Mouse (Mus musculus): ENCODE results near the gene Kcng1. TPM values are rescaled to one million over a fixed set of nuclear protein-coding genes. Genes with fewer than 3 reads are reported as not detected.

Kcng1 gene
- polyA plus RNA-seq, 1 experiment: not detected

DNA sequence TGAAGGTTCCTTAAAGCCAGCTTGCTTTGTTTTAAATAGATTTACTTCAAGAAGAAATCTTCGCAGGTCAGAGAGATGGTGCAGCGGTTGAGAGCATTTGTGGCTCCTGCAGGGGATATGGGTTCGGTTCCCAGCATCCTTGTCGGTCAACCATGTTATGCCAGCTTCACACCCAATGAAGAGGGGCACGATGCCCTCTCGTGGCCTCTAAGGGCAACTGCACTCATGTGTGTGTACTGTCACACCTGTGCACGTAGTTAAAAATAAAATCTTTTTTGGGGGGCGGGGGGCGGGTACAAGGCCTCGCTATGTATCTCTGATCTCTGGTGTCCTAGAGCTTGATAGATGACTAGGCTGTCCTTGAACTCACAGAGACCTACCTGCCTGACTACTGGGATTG is 15.0 kb upstream of the Kcng1 start:
- Histone ChIP-seq H3K4me3 (ENCODE audit: insufficient read depth, low read length) (no peak overlapping the region), H3K27ac (ENCODE audit: insufficient read depth, low read depth, low read length) (no peak overlapping the region), H3K4me1 (ENCODE audit: control insufficient read depth, insufficient read depth, low read length) (no peaks in the 10 kb centered on the region)
- TF ChIP-seq CTCF (IDR thresholded peaks at IDR 0.05; ENCODE audit: low read depth, low read length) (no peak), POLR2A (IDR thresholded peaks at IDR 0.05; ENCODE audit: borderline replicate concordance, low read depth, low read length) (no peak)

DNA sequence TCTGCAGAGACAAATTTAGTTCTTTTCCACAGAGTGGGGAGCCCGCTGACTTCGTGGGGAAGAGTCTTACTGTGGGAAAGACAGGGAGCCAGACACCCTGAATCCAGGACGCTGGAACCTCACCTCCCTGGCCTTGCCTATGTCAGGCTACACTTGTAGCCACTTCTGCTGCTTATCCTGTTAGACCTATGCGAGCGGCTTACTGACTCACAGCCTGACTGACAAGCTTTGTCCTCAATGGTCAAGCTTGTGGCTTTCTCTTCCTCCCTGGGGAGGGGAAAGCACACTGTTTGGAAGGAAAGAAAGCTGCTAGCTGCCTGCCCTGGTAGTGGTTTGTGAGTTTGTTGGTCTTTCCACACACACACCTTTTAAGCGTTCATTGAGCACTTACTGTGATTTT is 11.0 kb upstream of the Kcng1 start:
- Histone ChIP-seq H3K27ac (ENCODE audit: insufficient read depth, low read depth, low read length) (no peak overlapping the region), H3K4me3 (ENCODE audit: insufficient read depth, low read length) (no peak overlapping the region), H3K4me1 (ENCODE audit: control insufficient read depth, insufficient read depth, low read length) (no peaks in the 10 kb centered on the region)
- TF ChIP-seq CTCF (IDR thresholded peaks at IDR 0.05; ENCODE audit: low read depth, low read length) (no peak), POLR2A (IDR thresholded peaks at IDR 0.05; ENCODE audit: borderline replicate concordance, low read depth, low read length) (no peak)

DNA sequence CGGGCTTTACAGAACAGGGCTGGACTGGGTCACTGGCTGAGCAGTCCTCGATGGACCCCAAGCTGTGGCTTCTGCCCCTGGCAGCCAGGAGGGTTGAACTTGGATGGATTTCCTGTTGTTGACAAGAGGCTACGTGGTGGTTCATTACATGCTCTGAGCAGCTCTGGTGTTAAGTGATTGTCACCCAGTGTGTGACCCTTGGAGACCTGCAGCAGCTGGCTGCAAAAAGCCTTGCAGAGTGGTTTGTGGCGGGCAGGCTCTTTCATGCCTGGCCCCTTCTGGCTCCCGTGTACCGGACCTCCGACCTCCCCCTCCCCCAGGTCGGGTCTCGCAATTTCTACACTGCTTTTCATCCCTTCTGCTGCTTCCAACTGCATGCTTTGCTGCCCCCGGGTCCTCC is 10.5 kb upstream of the Kcng1 start:
- H3K4me1 ChIP-seq (ENCODE audit: control insufficient read depth, insufficient read depth, low read length): no peaks in the 10 kb centered on the region
- no peak overlapping the region for H3K27ac ChIP-seq (ENCODE audit: insufficient read depth, low read depth, low read length)
- TF ChIP-seq CTCF (IDR thresholded peaks at IDR 0.05; ENCODE audit: low read depth, low read length): no peak
- no peak for TF ChIP-seq POLR2A (IDR thresholded peaks at IDR 0.05; ENCODE audit: borderline replicate concordance, low read depth, low read length)
- no peak overlapping the region for H3K4me3 ChIP-seq (ENCODE audit: insufficient read depth, low read length)

DNA sequence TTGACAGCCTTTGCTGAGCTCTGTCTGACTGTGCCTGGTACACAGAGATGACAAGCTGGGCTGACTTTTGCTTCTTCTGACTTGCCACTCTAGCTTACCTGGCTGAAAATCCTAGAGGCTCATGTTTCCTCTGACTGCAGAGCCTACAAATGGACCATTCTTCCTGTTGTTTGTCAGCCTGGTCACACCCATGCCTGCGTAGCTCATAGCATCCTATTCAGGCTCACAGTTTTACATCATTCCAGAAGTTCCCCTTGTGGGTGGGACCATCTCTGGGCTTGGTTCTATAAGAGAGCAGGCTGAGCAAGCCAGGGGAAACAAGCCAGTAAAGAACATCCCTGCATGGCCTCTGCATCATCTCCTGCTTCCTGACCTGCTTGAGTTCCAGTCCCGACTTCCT is 8.3 kb upstream of the Kcng1 start:
- TF ChIP-seq CTCF (IDR thresholded peaks at IDR 0.05; ENCODE audit: low read depth, low read length) (no peak), POLR2A (IDR thresholded peaks at IDR 0.05; ENCODE audit: borderline replicate concordance, low read depth, low read length) (no peak)
- H3K4me3 ChIP-seq (ENCODE audit: insufficient read depth, low read length): no peak overlapping the region
- H3K4me1 ChIP-seq (ENCODE audit: control insufficient read depth, insufficient read depth, low read length): no peaks in the 10 kb centered on the region
- H3K27ac ChIP-seq (ENCODE audit: insufficient read depth, low read depth, low read length): no peak overlapping the region

DNA sequence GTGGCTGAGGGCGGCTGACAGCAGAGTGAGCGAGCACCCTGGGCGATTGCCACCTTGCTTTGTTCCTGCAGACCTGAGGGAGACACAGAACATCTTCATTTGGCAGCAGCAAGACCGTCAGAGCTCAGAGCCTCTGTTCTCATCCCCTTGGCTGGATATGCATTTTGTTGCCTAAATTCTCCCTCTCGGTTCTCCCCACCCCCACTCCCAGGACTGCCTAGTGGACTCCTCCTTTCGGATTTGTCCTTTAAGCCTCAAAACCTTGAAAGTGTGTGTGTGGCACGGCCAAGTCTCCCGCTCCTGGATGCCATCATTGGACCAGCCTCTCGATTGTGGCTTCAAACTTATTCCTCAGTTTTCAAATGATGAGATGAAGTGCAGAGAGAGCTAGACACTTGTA is 7.5 kb upstream of the Kcng1 start:
- no peak for TF ChIP-seq CTCF (IDR thresholded peaks at IDR 0.05; ENCODE audit: low read depth, low read length)
- no peak for TF ChIP-seq POLR2A (IDR thresholded peaks at IDR 0.05; ENCODE audit: borderline replicate concordance, low read depth, low read length)
- H3K4me3 ChIP-seq (ENCODE audit: insufficient read depth, low read length): no peak overlapping the region
- H3K4me1 ChIP-seq (ENCODE audit: control insufficient read depth, insufficient read depth, low read length): no peaks in the 10 kb centered on the region
- H3K27ac ChIP-seq (ENCODE audit: insufficient read depth, low read depth, low read length): no peak overlapping the region

DNA sequence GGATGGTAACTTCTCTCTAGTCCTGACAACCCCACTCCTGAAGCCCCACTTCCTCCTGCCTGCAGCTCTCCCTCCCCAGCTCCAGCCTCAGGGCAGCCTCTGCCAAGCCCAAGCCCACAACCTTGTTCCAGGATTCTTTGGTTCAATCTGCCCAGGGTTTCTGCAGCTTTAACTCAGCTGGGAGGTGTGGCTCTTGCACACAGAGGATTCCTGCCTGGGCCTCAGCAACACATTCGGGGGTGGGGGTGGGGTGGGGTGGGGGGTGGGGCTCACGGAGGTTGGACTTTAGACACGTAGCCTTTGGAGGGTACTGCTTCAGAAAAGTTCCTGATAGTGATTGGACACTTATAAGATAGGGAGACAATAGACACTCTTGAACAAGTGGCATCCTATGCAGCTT is 5.5 kb upstream of the Kcng1 start:
- Histone ChIP-seq H3K27ac (ENCODE audit: insufficient read depth, low read depth, low read length) (no peak overlapping the region), H3K4me1 (ENCODE audit: control insufficient read depth, insufficient read depth, low read length) (no peaks in the 10 kb centered on the region), H3K4me3 (ENCODE audit: insufficient read depth, low read length) (no peak overlapping the region)
- TF ChIP-seq POLR2A (IDR thresholded peaks at IDR 0.05; ENCODE audit: borderline replicate concordance, low read depth, low read length): no peak
- TF ChIP-seq CTCF (IDR thresholded peaks at IDR 0.05; ENCODE audit: low read depth, low read length): no peak

DNA sequence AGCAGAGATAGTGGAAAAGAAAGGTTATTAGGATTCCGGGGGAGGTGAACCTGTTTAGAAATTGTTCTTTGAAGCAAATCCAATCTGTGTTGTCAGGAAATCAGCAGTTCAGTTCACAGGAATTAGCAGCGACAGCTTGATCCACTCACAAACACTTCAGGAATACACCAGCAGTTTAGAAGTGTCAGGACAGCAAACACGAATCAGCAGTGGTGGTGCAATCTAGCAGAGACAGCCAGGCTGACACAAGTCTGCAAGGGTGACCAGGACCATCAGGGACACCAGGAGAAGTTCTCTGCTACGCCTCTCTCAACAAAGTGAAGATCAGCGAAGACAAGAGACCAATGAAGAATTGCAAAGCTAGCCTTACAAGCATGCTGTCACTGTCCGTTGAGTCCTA is 3.6 kb upstream of the Kcng1 start:
- H3K4me1 ChIP-seq (ENCODE audit: control insufficient read depth, insufficient read depth, low read length): no peaks in the 10 kb centered on the region
- no peak overlapping the region for H3K4me3 ChIP-seq (ENCODE audit: insufficient read depth, low read length)
- TF ChIP-seq POLR2A (IDR thresholded peaks at IDR 0.05; ENCODE audit: borderline replicate concordance, low read depth, low read length) (no peak), CTCF (IDR thresholded peaks at IDR 0.05; ENCODE audit: low read depth, low read length) (no peak)
- H3K27ac ChIP-seq (ENCODE audit: insufficient read depth, low read depth, low read length): no peak overlapping the region

DNA sequence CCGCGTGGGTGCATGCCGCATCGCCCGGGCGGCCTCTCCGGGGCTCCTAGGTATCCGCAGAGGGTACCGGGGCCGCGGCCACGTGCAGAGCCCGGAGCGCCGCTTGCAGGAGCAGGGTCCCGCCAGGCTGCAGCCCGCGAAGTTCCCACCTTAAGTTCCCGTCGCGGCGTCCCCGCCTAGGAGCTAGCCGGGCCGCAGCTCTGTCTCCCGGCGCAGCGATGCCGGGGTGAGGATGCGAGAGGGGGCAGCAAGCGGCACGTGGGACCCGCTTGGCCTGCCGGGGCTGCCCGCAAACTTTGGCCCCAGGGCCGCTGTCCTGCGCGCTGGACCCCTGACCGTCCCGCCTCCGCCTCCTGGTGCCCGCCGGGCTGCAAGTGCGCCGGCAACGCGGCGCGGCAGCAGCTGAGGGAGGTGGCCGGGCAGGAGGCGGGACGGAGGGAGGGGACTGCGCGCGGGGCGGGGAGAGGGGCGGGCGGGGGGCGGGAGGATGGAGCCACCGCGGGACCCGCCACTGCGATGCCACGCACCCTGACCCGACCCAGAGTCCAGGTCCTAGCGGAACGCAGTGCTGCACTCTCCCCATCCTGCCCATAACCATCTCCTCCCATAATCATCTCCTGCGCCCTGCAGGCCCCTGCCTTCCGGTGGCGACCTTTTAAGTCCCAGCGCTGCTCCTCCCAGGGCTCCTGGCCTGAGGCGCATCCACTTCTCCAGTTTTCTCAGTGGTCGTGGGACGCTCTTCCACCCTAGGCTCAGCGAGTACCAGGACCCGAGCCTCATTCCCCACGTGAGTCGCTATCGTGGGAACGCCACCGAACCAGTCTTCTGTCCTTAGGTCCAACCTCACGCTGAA is 581 bp downstream of the Kcng1 start:
- no peak overlapping the region for H3K27ac ChIP-seq (ENCODE audit: insufficient read depth, low read depth, low read length)
- no peak for TF ChIP-seq POLR2A (IDR thresholded peaks at IDR 0.05; ENCODE audit: borderline replicate concordance, low read depth, low read length)
- no peak for TF ChIP-seq CTCF (IDR thresholded peaks at IDR 0.05; ENCODE audit: low read depth, low read length)
- peak overlapping the region; percentile 19; the same call in 1 of the 2 replicates for H3K4me3 ChIP-seq (ENCODE audit: insufficient read depth, low read length)
- no peaks in the 10 kb centered on the region for H3K4me1 ChIP-seq (ENCODE audit: control insufficient read depth, insufficient read depth, low read length)

DNA sequence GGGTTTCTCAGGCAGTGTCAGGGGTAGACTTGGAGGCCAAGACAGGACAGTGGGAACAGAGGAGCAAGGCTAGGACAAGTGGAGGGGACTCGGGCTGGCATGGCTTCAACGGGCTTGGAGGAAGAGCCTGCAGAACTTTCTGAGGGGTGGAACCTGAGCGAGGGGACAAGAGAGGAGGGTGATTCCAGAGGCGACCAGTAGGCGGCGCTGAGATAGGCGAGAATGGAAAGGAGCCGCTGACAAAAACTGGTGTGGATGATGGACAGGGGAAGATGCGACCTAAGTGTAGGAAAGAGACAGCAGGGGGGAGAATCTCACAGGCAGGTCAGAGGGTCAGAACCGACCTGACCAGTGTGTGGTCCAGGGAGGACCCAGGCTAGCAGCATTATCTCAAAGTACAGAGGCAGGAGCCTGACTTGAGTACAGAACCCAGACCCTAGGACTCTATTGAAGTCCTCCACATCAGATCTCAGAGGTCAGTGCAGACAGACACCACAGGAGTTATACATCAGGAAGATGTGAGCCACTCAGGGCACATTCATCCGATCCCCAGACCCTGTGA is 7.1 kb downstream of the Kcng1 start:
- Histone ChIP-seq H3K4me1 (ENCODE audit: control insufficient read depth, insufficient read depth, low read length) (no peaks in the 10 kb centered on the region), H3K27ac (ENCODE audit: insufficient read depth, low read depth, low read length) (no peak overlapping the region), H3K4me3 (ENCODE audit: insufficient read depth, low read length) (no peak overlapping the region)
- peak; percentile 94 for TF ChIP-seq CTCF (IDR thresholded peaks at IDR 0.05; ENCODE audit: low read depth, low read length)
- TF ChIP-seq POLR2A (IDR thresholded peaks at IDR 0.05; ENCODE audit: borderline replicate concordance, low read depth, low read length): no peak

DNA sequence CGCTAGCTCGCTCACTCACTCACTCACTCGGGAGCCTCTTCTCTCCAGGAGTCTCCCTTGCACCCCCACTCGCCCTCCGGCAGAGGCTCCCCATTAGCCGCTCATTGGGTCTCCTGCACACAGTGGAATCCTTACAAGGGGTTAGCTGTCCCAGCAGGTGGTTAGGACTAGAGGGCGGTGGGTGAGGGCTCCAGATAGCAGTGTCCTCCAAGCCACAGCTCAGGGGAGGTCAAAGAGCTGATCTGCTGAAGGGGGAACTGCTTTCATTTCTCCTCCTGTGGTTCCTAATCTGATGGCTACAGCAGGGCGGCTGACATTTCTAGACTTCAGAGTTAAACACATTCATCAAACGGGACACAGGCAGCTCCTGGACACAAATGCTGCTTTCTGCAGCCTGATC is 8.1 kb downstream of the Kcng1 start:
- no peaks in the 10 kb centered on the region for H3K4me1 ChIP-seq (ENCODE audit: control insufficient read depth, insufficient read depth, low read length)
- H3K4me3 ChIP-seq (ENCODE audit: insufficient read depth, low read length): peak overlapping the region; percentile 23
- no peak overlapping the region for H3K27ac ChIP-seq (ENCODE audit: insufficient read depth, low read depth, low read length)
- no peak for TF ChIP-seq POLR2A (IDR thresholded peaks at IDR 0.05; ENCODE audit: borderline replicate concordance, low read depth, low read length)
- no peak for TF ChIP-seq CTCF (IDR thresholded peaks at IDR 0.05; ENCODE audit: low read depth, low read length)

Measured in bone marrow macrophage, adult 2 months (primary cell).